Mouse (Mus musculus): ENCODE measurements around the gene Morc4. TPM values are rescaled to one million over a fixed set of nuclear protein-coding genes. Genes with fewer than 3 reads are reported as not detected.
A peak's percentile ranks its signal among the peaks of the same experiment; 100 is the strongest.

Morc4 gene
- polyA plus RNA-seq (2016; fragmentation: Nextera tagmentation; extraction: Ambion mirVana) = 7.2 and 8.2 TPM in 2 replicates

- WGBS = 24% methylated on average over 75 of the region's 87 CpGs
- peak within 1 kb of the TSS; percentile 59 for H3K4me3 ChIP-seq
- no peaks in the 10 kb centered on the region for H3K27me3 ChIP-seq (replicated peaks)
- peak; percentile 93 for ATAC-seq (ENCODE audit: low FRiP score, low read depth)
- H3K9ac ChIP-seq = peak within 1 kb of the TSS; percentile 58
- no peaks in the 10 kb centered on the region for H3K36me3 ChIP-seq
- H3K27ac ChIP-seq = no peak within 1 kb of the TSS
- H3K4me1 ChIP-seq = no peaks in the 10 kb centered on the region
- H3K9me3 ChIP-seq = no peaks in the 10 kb centered on the region
- H3K4me2 ChIP-seq (replicated peaks) = peak within 1 kb of the TSS; percentile 67
These were observed at the start of gene Morc4 for GRCm38 (mm10) chrX:139870938-139871791. Morc4 (minus strand) TSS chrX:139871677.

GRCm38 (mm10) chrX:139920572-139920971, 49.1 kb upstream of the Morc4 start:
- Histone ChIP-seq H3K27me3 (replicated peaks) (no peaks in the 10 kb centered on the region), H3K9ac (no peak overlapping the region), H3K9me3 (no peaks in the 10 kb centered on the region), H3K4me3 (no peak overlapping the region), H3K4me1 (no peaks in the 10 kb centered on the region), H3K36me3 (no peaks in the 10 kb centered on the region), H3K27ac (no peak overlapping the region), H3K4me2 (replicated peaks) (no peak overlapping the region)
- WGBS = 91% methylated on average over 4 of the region's 4 CpGs
- no peak for ATAC-seq (ENCODE audit: low FRiP score, low read depth)

GRCm38 (mm10) chrX:139891387-139891786, 19.9 kb upstream of the Morc4 start:
- Histone ChIP-seq H3K27me3 (replicated peaks) (no peaks in the 10 kb centered on the region), H3K9me3 (no peaks in the 10 kb centered on the region), H3K4me1 (no peaks in the 10 kb centered on the region), H3K9ac (no peak overlapping the region), H3K36me3 (no peaks in the 10 kb centered on the region), H3K27ac (no peak overlapping the region), H3K4me3 (no peak overlapping the region), H3K4me2 (replicated peaks) (no peak overlapping the region)
- WGBS = 68% methylated on average over 1 of the region's 1 CpGs
- no peak for ATAC-seq (ENCODE audit: low FRiP score, low read depth)

GRCm38 (mm10) chrX:139883221-139883620, 11.7 kb upstream of the Morc4 start:
- H3K4me3 ChIP-seq = no peak overlapping the region
- H3K36me3 ChIP-seq = no peaks in the 10 kb centered on the region
- no peak for ATAC-seq (ENCODE audit: low FRiP score, low read depth)
- H3K27ac ChIP-seq = no peak overlapping the region
- no peaks in the 10 kb centered on the region for H3K9me3 ChIP-seq
- no peak overlapping the region for H3K9ac ChIP-seq
- no peaks in the 10 kb centered on the region for H3K4me1 ChIP-seq
- no peaks in the 10 kb centered on the region for H3K27me3 ChIP-seq (replicated peaks)
- no peak overlapping the region for H3K4me2 ChIP-seq (replicated peaks)

- no peak overlapping the region for H3K9ac ChIP-seq
- 30% methylated on average over 3 of the region's 3 CpGs for WGBS
These were observed 6.5 kb upstream of the Morc4 start for GRCm38 (mm10) chrX:139877936-139878335.

GRCm38 (mm10) chrX:139877105-139877504, 5.6 kb upstream of the Morc4 start:
- Histone ChIP-seq H3K4me3 (no peak overlapping the region), H3K27me3 (replicated peaks) (no peaks in the 10 kb centered on the region), H3K9me3 (no peaks in the 10 kb centered on the region), H3K36me3 (no peaks in the 10 kb centered on the region), H3K9ac (no peak overlapping the region), H3K4me2 (replicated peaks) (no peak overlapping the region), H3K4me1 (no peaks in the 10 kb centered on the region), H3K27ac (no peak overlapping the region)
- 86% methylated on average over 7 of the region's 7 CpGs for WGBS
- ATAC-seq (ENCODE audit: low FRiP score, low read depth) = no peak

More at GRCm38 (mm10) chrX:139877936-139878335, 6.5 kb upstream of the Morc4 start:
- no peak overlapping the region for H3K4me2 ChIP-seq (replicated peaks)
- H3K27ac ChIP-seq = no peak overlapping the region
- H3K4me3 ChIP-seq = no peak overlapping the region
- no peak for ATAC-seq (ENCODE audit: low FRiP score, low read depth)
- no peaks in the 10 kb centered on the region for H3K27me3 ChIP-seq (replicated peaks)
- H3K4me1 ChIP-seq = no peaks in the 10 kb centered on the region
- no peaks in the 10 kb centered on the region for H3K9me3 ChIP-seq
- no peaks in the 10 kb centered on the region for H3K36me3 ChIP-seq

- no peaks in the 10 kb centered on the region for H3K4me1 ChIP-seq
- no peaks in the 10 kb centered on the region for H3K9me3 ChIP-seq
- no peak overlapping the region for H3K9ac ChIP-seq
- H3K27ac ChIP-seq = no peak overlapping the region
- WGBS = 27% methylated on average over 15 of the region's 15 CpGs
- H3K27me3 ChIP-seq (replicated peaks) = no peaks in the 10 kb centered on the region
- H3K36me3 ChIP-seq = no peaks in the 10 kb centered on the region
- peak overlapping the region; percentile 59 for H3K4me3 ChIP-seq
- peak; percentile 13; the same call in 1 of the 2 replicates for ATAC-seq (ENCODE audit: low FRiP score, low read depth)
- peak overlapping the region; percentile 67 for H3K4me2 ChIP-seq (replicated peaks)
These were observed 1.2 kb downstream of the Morc4 start for GRCm38 (mm10) chrX:139870300-139870711.

GRCm38 (mm10) chrX:139859402-139859801, 12.1 kb downstream of the Morc4 start:
- no peaks in the 10 kb centered on the region for H3K27me3 ChIP-seq (replicated peaks)
- H3K9me3 ChIP-seq = no peaks in the 10 kb centered on the region
- no peak overlapping the region for H3K27ac ChIP-seq
- whole genome bisulfite sequencing = 82% methylated on average over 5 of the region's 5 CpGs
- no peaks in the 10 kb centered on the region for H3K36me3 ChIP-seq
- H3K4me2 ChIP-seq (replicated peaks) = no peak overlapping the region
- H3K4me1 ChIP-seq = no peaks in the 10 kb centered on the region
- no peak overlapping the region for H3K4me3 ChIP-seq
- ATAC-seq (ENCODE audit: low FRiP score, low read depth) = no peak
- no peak overlapping the region for H3K9ac ChIP-seq

- Histone ChIP-seq H3K27ac (no peak overlapping the region), H3K4me1 (no peaks in the 10 kb centered on the region), H3K27me3 (replicated peaks) (no peaks in the 10 kb centered on the region), H3K9ac (no peak overlapping the region), H3K4me3 (no peak overlapping the region), H3K4me2 (replicated peaks) (no peak overlapping the region), H3K9me3 (no peaks in the 10 kb centered on the region), H3K36me3 (no peaks in the 10 kb centered on the region)
- no peak for ATAC-seq (ENCODE audit: low FRiP score, low read depth)
- 93% methylated on average over 4 of the region's 4 CpGs for WGBS
These were observed 16.7 kb downstream of the Morc4 start for GRCm38 (mm10) chrX:139854795-139855194.

- no peak overlapping the region for H3K4me3 ChIP-seq
- no peaks in the 10 kb centered on the region for H3K4me1 ChIP-seq
- 84% methylated on average over 6 of the region's 6 CpGs for WGBS
- ATAC-seq (ENCODE audit: low FRiP score, low read depth) = no peak
- H3K27ac ChIP-seq = no peak overlapping the region
- H3K36me3 ChIP-seq = no peaks in the 10 kb centered on the region
- no peak overlapping the region for H3K4me2 ChIP-seq (replicated peaks)
- H3K9ac ChIP-seq = no peak overlapping the region
- H3K9me3 ChIP-seq = no peaks in the 10 kb centered on the region
- H3K27me3 ChIP-seq (replicated peaks) = no peaks in the 10 kb centered on the region
These were observed 30.4 kb downstream of the Morc4 start for GRCm38 (mm10) chrX:139841091-139841490.

GRCm38 (mm10) chrX:139839057-139839456, 32.4 kb downstream of the Morc4 start:
- Histone ChIP-seq H3K4me3 (no peak overlapping the region), H3K4me2 (replicated peaks) (no peak overlapping the region), H3K36me3 (no peaks in the 10 kb centered on the region), H3K9me3 (no peaks in the 10 kb centered on the region), H3K27me3 (replicated peaks) (no peaks in the 10 kb centered on the region), H3K9ac (no peak overlapping the region), H3K4me1 (no peaks in the 10 kb centered on the region), H3K27ac (no peak overlapping the region)
- ATAC-seq (ENCODE audit: low FRiP score, low read depth) = no peak
- 54% methylated on average over 3 of the region's 3 CpGs for WGBS

GRCm38 (mm10) chrX:139832464-139832863, 39.0 kb downstream of the Morc4 start:
- no peaks in the 10 kb centered on the region for H3K4me1 ChIP-seq
- H3K4me3 ChIP-seq = no peak overlapping the region
- no peak for ATAC-seq (ENCODE audit: low FRiP score, low read depth)
- no peaks in the 10 kb centered on the region for H3K9me3 ChIP-seq
- WGBS = 23% methylated on average over 5 of the region's 5 CpGs
- no peak overlapping the region for H3K27ac ChIP-seq
- H3K27me3 ChIP-seq (replicated peaks) = no peaks in the 10 kb centered on the region
- no peak overlapping the region for H3K4me2 ChIP-seq (replicated peaks)
- no peak overlapping the region for H3K9ac ChIP-seq
- no peaks in the 10 kb centered on the region for H3K36me3 ChIP-seq
